Mouse (Mus musculus) retina, postnatal 1 day (tissue): ENCODE data around the gene Colgalt2.
"Not testable (repeated sequence)": the region's sequence is repeated elsewhere in the genome, so short reads cannot be mapped to it uniquely, and the experiment has no call there.

Experiments used
- DNase-seq: peaks from one replicate; pipeline ENCODE4 v3.0.0-alpha.2; 2012

The Colgalt2 gene

DNA sequence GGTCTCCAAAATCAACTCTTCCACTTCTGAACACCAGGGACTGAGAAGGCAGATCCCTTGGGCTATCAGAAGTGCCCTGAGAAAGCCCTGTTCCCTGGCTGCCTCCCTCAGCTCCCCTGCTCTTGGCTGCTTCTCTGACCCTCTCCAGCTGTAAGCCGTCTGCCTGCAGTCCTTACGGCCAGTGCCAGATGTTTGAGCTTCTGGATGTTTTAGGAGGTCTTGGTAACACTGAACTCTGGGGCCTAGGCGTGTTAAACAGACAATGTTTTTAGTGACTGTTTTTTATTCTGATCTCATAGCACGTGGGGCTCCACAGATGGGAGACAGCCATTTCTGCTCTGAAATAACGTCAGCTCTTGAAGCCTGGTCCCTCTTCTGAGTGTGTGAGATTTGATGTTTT is 18.0 kb downstream of the Colgalt2 start:
- no peak for DNase-seq

DNA sequence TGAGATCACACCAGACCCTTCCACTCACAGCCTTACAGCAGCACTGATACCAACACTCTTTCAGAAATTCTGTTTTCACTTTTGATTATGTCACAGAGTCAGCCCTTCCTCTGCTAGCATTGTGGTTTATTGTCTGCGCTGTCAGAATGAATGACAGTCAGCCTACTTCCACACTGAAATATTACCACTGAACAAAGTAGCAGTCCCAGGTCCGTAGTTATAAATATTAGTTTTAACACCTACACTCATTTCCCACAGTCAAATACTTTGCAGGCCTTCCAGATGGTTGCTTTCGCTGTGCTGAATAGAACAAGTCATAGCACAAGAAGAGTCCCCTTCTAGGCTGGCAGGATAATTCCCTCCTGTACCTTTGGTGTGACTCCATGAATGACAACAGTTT is 22.7 kb downstream of the Colgalt2 start:
- DNase-seq, result peak; percentile 49

DNA sequence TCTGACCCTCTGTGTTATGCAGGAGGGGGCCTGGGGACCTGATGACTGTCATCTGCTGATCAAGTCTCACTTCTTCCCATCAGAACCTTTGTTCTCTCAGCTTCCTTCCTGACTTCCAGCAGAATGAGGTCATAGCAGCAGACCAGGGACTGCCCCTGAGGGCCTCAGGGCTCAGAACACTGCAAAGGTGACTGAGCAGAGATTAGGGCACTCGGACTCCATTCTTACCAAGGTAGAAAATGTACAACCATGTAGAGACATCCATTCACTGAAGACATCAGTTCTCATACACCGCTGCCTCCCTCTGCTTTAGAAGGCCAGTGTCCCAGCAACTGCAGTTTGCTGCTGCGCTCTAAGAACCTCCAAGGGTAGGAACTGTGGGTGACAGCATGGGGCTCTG is 23.4 kb downstream of the Colgalt2 start:
- DNase-seq, result peak; percentile 44

DNA sequence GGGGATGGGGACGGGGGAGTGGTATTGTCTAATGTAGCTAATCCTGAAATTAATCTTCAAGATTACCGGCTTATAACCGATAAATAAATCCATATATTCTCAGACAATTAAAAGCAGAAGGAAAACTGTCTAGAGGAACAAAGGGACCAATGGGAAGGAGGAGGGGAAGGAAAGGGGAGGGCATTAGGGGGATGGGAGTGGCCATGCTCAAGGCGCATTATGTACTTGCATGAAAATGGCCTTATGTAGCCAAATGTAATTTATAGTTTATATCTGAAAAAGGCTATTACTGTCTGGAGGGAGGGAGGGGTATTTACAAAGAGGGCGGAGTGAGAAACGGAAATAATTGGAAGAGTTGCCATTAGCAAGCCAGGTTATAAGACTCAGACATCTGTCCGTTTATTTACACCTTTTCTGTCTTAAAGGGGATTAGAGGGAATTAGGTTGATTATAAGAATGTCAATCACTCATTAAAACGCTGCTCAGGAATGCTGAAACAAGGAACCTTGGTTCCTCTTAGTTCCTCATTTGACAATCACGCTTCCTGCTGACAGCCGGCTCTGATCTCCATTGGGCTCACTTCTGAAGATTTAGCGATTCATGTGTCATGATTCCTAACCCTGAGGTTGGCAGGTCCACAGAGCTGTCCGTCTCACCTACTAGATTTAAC is 28.4 kb downstream of the Colgalt2 start:
- DNase-seq, result peak; percentile 68

DNA sequence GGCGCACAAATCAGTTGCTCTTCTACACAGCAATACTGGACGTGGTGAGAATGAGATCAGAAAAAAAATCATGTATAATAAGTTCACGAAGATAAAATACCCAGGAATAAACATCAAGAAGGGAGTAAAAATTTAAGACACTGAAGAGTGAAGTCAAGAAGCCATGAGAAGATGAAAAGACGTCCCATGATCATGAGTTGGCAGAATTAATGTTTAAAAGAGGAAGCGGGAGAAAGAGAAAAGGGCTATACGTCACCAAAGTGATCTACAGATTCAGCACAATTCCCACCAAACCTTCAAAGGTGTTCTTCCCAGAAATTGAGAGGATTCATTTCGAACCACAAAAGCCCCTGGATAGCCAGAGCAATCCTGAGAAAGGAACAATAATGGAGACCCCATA is 30.2 kb downstream of the Colgalt2 start:
- no peak for DNase-seq

DNA sequence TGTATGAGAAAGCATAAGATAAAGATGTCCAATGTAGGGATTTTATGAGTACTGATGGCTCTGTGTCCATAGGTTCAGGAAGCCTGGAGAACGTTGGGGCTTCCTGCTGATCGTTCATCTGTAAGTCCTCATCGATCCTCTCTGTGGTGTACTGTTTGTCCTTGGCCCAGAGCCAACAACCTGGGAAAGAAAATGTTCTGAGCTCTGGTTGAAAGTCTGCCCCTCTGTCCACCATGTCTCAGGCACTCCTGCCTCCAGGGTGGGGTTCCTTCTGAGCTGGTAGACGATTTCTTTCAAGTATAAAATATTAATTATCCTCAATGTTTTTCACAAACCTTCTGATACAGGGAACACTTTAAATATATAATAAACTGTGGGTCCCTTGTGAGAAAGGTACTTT is 34.5 kb downstream of the Colgalt2 start:
- DNase-seq, result no peak

DNA sequence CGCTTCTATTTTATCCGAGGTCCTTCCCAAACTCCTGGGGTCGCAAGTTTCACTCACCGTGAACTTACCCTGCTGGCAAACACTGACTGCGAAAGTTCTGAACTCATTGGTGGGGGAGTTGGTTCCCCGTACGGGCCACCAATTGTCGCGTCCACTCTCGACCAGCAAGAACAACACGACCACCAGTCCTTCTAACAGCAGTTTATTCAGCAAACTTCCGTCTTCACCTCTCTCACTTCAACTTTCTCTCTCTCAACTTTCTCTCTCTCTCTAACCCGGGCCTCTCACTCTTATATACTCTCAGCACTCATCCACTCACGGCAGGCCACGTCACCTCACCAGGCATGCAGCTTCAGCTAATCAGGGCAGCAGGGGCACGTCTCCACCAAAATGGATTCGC is 37.9 kb downstream of the Colgalt2 start:
- DNase-seq, result not testable (repeated sequence)

DNA sequence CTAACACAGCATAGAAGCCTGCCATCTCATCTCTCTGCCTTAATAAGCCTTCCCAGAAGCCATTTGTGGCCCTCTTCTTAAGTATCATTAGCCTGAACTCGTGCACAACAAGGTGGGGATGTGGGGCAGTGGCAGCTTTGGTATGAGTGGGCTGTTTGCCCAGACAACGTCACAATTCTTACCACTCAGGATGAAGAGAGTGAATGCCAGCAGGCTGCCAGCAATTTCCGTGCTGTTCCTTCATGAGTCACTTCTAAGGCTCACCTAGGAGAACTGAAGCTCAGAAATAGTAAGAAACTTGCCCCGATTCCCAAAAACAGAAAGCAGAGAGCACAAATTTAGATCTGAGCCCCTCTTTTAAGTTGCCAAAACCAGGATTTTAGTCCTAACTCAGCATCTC is 39.8 kb downstream of the Colgalt2 start:
- no peak for DNase-seq

DNA sequence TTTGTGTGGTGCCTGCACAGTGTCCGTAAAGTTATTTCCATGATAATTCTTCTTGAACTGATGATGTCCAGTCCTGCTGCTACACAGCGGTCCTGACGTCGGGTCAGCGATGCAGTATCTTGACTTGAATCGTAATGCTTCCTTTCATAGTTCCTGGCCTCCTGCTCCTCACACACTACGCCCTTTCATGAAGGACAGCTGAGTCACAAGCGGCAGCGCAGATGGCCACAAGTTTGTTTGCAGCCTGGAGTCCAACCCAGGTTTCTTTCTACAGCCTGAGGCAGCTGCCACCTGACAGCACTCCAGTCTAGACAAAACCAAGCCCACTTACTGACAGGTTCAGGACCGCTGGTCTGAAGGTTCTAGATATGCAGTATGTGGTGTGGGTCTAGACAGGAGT is 40.2 kb downstream of the Colgalt2 start:
- no peak for DNase-seq

DNA sequence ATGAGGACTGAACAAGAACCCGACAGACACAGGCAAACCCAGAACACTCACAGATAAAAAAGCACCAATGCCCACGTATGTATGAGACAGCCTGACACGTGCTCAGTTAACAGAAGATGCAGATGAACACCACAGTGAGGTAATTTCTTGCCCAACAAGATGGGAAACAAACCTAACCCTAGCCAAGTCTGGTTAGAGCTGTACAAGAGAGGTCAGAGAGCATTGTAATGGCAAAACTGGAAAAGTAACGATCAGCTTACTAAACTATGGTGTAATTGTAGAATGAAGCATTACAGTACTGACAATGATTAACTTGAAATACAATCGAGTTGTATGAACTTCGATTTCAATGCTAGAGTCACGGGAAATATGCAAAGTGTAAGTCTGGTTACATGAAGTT is 45.0 kb downstream of the Colgalt2 start:
- no peak for DNase-seq

DNA sequence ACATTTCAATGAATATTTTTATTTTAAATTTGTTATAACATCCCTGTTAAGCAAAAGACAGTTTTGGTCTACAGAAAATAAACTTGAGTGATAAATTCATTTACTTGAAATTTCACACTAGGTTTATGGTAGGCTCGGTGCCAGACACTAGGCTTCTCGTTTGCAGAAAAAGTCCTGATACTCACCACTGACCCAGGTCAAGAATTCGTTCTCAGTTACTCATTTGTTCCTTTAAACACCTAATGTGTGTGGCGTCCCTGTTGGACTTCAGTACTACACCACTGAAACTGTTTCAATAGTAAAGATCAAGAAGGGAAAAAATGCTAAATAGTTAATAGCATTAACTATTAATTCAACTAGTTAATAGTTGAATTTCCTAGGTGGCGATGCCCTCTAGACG is 46.3 kb downstream of the Colgalt2 start:
- DNase-seq, result no peak

DNA sequence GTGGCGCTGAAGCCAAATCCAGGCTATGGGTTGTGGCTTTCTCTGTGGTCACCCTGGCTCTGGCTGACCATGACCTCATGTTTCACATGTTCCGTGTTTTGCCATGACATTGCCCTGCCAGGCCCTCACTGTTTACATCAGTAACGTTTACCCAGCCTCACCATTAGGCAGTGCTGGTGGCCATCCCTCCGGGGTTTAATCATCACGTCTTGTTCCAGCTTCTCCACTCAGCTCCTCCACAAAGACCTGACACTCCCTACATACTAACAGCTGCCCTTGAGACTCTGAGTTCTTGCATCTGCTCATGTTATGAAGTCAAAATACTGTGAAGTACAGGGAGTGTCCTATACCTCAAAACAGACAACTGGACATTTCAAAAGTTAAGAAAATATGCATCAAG is 54.9 kb downstream of the Colgalt2 start:
- no peak for DNase-seq

DNA sequence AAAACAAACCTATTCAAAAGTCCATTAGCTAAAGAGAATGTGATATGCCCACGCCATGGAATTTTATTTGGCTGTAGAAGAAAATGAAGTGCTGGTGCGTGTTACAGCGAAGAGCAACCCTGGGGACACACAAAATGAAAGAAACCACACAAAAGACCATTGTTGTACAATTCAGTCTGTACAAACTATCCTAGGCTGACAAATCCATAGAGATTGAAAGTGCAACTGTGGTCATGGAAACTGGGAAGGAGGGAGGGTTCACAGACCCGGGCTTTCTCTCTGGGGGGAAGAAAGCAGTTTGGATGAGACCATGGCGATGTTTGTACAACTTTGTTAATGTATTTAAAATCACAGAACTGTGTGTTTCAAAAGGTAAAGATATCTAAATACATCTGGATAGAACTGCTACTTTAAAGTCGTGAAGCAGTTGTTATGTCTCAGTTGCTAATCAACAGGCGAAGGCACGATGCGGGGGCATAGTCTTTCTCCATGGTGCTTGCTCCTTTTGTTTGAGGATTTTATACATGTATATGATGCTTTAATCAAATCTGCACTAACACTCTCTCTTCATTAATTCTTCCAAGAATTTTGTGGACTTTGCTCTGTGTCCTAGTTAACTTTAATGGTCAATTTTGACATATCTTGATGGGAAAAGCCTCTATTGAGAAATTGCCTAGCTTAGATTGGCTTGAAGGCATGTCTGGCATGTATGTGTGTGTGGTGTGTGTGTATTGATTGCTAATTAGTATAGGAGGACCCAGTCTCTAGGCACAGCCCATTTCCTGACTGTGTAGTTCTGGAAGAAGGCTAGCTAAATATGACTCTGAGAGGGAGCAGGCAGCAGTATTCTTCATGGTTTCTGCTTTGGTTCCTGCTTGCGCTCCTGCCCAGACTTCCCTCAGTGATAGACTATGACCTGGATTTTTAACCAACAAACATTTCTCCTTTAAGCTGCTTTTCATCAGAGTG is 55.9 kb downstream of the Colgalt2 start:
- peak; percentile 30 for DNase-seq

DNA sequence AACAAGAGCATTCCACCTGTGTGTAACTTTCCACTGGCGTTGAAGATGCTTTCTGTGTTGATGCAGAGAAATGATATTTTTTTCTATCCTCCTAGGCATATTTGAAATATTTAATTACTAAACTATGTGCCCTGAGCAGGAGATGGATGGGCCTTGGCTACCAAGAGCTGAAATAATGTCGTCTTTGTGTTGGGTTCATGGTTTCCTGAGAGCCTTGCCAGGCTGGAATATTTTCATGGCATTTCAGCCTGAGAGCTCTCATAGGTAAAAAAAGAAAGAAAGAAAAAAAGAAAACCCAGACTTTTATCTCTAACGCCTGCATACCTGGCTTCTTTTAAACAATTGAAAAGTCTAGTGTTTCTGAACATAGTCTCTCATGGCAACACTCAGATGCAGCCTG is 56.6 kb downstream of the Colgalt2 start:
- DNase-seq, result no peak

DNA sequence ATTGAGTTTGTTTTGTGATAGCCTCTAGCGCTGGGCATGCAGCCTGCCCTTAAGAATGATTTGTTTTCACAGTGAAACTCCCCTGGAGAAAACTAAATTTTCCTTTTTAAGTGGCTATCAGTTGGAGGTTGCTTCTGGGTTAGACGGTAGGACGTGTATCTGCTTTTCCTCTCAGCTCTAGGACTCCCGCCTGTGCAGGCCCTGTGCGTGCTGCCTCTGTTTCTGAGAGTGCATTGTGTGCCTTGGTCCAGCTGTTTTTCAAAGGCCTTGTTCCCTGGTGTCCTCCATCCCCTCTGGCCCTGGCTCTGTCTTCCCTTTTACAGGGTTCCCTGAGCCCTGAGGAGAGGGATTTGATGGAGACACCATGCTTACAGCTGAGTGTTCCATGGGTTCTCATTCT is 58.0 kb downstream of the Colgalt2 start:
- DNase-seq, result no peak

DNA sequence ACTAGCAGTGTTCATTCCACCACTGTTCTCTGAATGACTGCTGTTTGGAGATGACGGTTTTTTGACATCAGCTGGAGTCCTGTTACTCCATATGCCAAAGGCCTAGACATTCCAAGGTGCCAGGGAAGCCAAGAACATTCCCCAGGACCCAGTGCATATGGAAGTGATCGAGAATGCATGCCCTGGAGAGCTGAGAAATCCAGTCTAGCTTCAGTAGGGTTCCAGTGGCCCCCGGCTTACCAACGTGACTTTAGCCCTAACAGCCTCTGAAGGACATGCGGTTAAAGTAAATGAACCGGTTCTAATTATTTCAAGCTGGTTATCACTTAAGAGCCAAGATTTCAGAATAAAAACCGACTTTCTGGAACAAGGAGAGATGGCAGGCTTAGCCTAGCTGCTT is 59.4 kb downstream of the Colgalt2 start:
- no peak for DNase-seq

DNA sequence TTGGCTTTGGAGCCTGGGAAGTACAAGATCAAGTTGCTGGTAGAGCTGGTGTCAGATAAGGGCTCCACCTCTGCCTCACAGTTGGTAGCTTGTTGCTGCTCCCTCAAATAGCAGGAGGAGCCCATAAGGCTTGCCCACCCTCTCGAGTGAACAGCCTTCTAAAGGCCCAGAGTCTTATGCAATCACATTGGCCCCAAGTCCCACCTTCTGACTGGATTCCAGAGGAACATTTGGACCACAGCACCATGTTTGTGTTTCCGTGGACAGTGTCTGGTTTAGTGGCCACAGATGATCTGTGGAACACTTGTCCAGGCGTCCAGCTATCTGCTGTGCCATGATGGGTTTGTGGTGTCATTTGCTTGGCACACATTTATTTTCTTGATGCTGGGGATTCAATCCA is 61.3 kb downstream of the Colgalt2 start:
- no peak for DNase-seq

DNA sequence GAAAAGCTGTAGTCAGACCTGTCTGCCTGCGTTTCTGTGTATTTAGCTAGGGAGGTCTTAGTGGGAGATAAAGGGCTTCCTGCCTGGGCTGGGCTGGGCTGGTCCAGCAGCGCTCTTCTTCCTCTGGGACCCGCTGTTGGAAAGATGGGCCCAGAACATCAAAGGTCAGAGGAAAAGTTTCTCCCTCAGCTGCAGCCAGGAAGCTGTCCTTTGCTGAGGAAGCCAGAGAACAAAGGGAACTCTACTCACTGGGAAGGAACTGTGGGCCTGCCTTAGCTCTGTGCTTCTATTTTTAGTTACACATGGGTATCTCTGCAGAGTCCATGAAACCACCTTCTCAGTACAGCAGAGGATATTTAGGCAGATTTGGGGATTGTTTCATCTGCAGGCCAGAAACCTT is 62.2 kb downstream of the Colgalt2 start:
- no peak for DNase-seq

DNA sequence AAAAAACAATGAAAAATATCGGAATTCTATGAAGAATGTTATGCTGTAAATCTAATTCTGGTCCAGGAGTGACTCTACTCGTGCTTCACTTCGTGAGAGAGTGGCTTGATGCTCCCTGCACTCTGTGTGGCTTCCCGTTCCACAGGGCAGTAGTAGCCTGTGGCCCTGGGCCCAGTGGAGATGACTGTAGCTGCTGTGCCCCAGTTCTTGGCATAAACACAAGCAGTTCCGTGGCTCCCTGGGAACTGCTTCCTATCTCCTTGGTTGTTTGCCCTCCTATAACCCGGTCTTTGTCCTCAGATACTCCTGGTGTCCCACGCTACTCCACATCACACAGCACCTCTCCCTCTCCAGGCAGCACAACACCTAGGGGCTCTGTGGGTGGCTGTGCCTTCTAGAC is 62.7 kb downstream of the Colgalt2 start:
- no peak for DNase-seq

DNA sequence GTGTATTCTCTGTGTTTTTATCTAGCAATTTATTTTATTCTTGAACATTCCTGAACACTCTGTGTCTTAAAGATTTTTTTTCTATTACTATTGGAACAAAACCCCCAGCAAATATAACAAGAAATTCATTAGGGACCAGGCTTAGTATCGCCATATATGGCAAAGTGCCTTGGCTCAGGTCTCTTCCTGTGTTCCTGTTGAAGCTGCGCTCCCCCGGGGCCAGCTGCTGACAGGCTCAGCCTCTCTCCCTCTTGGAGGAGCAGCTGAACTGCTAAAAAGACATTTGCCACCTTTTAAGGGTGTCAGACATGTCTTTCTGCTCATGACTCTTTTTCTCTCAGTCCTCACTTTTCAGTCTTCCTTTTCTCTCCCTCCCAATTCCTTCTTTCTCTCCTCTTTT is 66.7 kb downstream of the Colgalt2 start:
- DNase-seq, result no peak

DNA sequence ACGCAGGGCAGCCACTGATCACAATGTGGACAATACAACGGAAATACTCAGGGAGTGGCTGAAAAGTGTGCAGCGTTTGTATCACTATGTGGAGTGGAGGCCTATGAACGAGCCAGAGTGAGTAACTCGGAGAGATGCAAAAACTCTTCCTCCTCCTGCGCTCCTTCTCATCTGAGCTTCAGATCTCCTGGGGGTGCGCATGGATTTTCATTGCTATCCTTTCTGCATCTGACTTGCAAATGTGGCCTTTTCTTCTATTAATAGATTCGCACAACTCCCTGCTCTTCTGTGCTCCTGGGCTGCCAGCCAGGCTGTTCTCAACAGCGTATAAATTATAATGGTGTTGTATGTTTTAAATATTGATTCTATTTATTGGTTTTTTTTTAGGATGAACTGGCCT is 68.8 kb downstream of the Colgalt2 start:
- no peak for DNase-seq

DNA sequence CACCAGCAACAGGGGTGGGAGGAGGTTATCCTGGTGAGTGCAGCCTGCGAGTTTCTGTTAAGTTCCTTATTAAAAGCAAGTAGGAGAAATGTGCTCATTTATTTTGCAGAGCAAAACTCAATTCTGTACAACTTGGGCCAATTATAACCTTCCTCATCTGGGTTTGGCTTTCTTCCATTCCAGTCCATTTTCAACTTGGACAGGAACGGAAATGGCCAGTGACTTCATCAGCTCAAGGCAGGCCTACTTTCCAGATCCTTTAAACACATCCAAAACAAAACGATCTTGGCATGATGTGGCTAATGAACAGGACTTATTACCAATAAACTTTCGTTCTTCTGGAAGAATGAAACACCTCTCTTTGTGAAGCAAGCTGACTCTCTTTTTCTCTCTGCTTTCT is 76.5 kb downstream of the Colgalt2 start:
- no peak for DNase-seq

DNA sequence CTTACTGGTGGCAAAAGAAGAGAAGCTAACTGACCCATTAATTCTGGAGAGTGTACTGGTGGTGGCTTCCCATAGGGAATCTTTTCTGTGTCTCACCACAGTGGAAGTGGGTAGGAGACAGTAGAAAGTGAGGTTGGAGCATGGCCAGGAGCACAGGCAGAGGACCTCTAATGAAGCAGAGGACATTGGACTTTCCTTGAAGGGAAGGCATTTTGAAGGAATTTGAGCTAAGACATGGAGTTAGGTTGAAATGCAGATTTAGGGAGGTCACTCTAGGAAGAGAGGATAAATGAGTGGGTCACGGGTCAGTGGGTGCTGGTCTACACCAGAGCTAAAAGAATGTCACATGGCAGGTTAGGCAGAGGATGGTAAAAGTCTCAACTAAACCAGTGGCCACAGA is 91.2 kb downstream of the Colgalt2 start:
- DNase-seq, result no peak

DNA sequence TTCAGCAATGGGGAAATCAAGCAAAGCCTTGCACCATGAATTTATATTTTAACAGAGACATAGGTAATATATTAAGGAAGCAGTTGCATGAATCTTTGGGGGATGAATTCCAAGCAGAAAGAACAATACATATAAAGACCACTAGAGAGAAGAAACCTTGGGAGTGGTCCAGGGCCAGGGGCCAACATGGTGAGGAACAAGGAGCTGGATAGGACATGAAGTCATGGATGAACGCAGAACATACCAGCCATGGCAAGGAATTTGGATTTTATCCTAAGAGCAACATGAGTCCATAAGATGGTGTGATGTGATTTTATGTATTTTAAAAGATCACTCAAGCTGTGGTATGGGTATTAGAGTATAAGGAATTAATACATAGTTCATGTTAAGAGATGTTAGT is 92.6 kb downstream of the Colgalt2 start:
- DNase-seq, result no peak

DNA sequence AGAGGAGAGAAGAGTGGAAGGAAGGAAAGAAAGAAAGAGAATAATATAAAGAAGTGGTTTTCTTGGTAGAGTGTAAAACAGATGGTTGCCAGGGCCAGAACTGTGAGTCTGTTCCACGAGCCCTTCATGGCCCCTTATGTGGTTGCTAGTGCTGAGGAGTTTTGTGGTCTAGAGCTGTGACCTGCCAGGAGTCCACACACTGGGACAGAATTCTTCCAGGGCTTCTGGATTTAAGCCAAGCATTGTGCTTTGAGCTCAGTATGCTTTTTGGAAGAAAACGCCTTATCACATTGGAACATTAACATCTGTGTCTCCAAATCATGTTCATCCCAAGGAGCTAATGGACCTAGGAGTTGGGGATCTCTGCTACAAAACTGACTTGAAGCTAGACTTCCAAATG is 97.2 kb downstream of the Colgalt2 start:
- DNase-seq, result no peak
